Mouse (Mus musculus) retina, adult 2 months (tissue): Measurements from ENCODE around the gene Klhl8.

Experiments used
- DNase-seq: peaks from one replicate; pipeline ENCODE4 v3.0.0-alpha.2; 2012; ENCODE audit warnings: low read depth, low spot score

The Klhl8 gene

GRCm38 (mm10) chr5:103813997-103814542 lies 97.0 kb downstream of the Klhl8 start:
- no peak for DNase-seq

- DNase-seq, result no peak
Measured at GRCm38 (mm10) chr5:103813291-103813690, 97.8 kb downstream of the Klhl8 start.
